Mouse (Mus musculus) 3134 (cell line): Measurements from ENCODE around the gene Maz.

ENCODE experiments used
- DNase-seq: peaks from one replicate; pipeline ENCODE4 v3.0.0-alpha.2; 2011; ENCODE audit warnings: low spot score; ENCODE audit not compliant: insufficient read length; ENCODE audit errors: extremely low read depth

The Maz gene

DNA sequence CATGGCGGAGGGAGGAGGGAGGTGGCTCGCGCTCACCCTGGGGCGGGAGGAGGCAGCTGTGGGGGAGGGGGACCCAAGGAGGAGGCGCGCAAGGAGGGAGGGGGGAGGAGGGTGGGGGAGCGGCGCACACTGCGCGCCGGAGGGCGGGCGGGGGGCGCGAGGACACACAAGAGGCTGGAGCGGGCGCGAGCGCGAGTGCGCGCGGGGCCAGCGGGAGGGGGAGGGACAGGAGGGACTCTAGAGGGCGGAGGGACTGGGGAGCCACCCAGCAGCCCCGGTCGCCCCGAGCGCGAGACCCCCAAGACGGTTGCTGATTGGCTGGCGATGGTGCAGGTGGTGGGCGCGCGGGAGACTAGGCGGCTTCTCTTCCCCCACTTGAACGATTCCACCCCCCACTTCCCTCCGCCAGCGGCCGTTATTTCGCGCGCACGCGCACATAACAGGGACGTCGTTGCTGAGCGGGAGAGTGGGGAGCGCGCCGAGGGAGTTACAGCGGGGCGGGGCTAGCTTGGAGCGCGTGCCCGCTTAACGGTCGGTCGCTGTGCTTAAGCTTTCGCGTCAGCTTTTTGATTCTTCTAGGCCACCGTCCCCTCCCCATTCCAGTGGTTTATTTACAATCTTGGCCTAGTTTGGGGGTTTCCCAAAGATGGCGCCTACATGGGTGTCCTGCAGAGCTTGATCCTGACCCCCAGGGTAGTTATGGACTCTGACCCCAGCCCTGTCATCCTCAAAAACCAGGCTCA, at the start of gene Maz:
Maz (minus strand) TSS at position 54 of the 743 bp plus-strand sequence.
- DNase-seq = peak; percentile 99

DNA sequence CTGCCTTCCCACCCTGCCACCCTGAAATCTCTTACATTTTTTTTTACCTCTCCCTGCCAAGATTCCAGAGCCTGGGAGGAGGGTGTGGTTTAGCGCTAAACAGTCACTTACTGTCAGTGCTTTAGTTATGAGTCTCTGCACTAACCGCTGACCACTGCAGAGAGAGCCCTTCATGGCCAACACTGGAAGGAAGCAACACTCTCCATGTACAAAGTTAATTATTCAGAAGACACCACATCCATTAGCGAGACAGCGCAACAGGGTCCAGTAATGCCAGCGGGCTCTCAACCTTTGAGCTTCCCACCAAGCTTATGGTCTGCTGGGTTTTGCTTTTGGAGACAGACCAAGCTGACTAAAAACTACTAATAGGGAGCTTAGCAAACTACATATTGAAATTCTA, 49.4 kb upstream of the Maz start:
- peak; percentile 49 for DNase-seq

DNA sequence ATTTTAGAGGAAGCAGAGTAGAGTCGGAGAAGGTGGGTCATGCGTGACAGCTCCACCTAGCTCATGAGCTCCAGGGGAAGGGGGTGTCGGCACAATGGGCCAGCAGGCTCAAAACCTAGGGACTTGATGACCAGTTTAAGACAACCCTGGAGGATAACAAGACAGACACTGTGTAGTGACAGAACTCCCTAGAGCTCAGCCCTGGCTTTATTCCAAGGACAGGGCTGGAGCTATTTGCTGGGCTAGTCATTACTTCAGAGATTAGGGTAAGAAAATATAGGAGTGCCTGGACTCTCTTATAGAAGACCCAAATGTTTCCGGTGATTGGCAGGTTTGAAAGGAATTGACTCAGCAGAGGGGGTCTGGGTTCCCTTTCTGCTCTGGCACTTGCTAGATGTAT, 46.4 kb upstream of the Maz start:
- DNase-seq = no peak

DNA sequence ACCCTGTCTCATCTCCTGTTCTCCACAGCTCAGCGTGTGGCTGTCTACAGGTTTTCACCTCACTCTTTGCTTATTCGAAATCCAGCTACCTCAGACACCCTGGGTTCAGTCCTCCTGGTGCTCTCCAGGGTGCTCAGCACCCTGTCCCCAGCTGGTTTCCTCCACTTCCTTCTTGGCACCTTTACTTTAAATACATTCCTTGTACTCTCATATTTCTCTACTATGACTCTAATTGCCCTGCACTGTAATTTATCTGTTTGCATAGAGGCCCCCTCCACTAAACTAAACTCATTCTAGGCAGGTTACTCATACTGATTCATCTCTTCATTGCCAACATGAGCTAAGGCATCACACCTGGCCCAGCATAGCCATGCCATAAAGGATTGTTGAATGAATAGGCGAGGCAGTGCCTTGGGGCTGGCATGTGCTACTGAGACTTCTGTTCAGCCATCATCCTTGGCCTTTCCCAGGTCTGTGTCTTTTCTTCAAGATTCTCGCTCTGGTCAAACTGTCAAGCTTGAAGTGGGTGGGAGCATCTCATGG, 44.1 kb upstream of the Maz start:
- DNase-seq = no peak

DNA sequence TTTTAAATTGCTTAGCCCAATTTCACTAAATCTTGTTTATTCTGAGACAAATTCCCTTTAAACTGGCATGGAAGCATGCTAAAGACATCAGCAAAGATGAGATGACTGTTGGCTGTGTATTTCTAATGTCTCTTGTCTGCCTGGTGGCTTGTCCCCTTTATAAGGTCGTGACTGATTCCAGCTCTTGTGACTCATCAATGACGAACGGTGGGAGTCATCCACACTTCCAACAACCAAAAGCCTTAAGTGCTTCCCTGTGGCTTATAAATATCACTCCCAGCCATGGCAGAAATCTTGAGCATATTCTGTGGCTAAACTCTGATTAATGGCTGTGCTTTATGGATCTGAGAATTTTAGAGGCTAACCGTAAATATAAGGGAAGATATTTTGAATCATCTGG, 39.5 kb upstream of the Maz start:
- peak; percentile 34 for DNase-seq

DNA sequence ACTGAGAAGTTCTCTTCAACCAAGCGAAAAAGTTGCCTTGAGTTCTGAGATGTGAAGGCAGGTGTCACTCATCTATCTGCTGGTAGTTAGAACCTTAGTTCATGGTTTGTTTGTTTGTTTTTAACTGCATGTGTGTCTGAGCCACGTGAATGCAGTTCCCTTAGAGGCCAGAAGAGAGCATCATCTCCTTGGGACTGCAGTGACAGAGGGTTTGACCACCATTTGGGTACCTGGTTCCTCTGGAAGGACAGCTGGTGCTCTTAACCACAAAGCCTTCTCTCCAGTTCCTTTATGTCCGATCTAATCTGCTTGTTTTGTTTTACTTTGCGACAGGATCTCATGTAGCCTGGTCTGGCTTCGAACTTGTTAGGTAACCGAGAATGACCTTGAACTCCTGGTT, 38.7 kb upstream of the Maz start:
- DNase-seq = no peak

DNA sequence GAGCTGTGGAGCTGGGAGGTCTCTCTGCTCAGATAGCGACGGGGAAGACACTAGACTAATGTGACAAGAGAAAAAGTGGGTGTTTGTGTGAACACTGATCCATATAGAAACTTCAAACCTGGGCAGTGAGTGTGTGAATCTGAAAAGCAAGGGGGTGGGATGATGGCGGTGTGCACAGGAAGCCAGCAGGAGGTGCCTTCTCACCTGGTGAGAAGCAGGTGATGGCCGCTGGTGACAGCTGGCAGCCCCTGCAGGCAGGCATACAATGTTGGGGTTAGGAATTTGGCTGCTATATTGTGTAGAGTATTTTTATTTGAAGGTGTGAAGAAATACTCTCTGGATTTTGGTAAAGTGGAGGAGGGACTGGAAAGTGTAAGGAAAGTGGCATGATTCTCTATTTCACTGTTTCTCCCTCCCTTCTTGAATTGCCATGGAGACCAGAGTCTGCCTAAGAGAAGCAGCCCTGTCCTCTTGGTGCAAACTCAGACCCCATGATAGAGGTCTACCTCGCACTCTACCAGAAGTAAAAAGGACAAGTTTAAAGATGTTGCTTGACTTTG, 28.3 kb upstream of the Maz start:
- DNase-seq = no peak

DNA sequence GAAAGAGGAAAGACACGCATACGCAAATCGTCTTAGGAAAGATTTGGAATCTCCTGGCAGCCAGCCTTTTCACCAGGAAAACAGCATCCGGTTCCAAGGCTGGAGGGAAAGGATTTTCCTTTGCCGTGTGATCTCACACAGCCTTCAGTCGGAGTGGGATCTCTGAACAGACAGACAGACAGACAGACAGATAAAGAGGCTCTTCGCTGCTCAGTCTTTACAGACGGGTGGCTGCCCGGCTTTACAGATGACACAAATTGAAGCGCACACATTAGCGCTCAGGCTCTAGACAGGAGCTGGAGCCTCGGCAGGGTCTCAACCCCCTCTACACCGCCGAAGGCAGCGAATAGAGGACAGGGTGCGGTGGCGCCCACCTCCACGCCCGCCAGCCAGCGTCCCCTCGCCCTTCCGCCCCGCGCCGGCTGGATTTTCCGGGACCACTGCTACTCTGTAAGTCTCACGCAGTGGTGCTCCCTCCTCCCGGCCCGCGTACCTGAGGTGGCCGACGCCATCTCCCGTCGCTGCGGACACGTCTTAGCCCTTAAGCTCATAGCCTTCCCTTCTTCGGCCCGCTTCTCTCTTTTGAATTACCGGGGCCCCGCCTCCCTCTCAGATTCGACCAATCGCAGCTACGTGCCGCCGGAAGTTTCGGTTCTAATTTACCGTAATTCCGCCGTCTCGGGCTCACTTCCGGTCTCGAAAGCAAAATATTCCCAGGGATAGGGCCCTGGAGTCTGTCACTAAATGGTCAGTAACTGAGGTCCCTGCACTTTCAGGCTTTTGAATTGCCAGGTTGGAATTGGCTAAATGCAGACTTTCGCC, 15.2 kb upstream of the Maz start, which contains the start of gene Kif22:
Kif22 (minus strand) TSS at position 621 of the 822 bp plus-strand sequence.
- DNase-seq = peak; percentile 79

DNA sequence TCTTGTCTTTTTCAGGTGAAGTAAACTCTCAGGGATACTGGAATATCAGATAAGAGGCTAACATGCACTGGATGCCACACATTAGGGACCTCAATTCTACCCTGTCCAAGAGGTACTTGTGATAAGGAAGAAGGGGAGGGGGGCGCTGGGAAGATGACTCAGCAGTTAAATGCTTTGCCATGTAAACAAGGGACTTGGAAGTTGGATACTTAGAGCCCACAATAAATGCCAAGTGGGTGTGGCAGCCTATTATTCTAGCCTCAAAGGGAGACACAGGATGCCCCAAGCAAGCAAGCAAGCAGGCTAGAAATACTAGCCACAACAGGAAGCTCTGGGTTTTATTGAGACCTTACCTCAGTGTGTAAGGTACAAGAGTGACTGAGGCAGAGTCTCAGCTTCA, 4.4 kb upstream of the Maz start:
- no peak for DNase-seq

DNA sequence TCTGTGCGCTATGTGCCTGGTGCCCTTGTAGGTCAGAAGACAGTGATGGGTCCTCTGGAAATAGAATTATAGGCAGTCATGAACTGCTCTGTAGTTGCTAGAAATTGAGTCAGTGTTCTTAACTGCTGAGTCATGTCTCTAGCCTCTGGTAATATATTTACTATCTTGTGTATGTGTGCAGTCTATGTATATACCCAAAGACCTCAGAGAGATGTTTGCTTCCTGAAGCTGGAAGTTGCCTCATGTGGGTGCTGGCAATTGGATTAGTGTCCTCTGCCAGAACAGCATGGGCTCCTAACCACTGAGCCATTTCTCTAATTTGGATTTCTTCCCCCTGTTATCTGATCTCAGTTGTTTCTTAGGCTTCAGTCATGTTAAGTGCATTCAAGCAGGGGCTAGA, 3.3 kb upstream of the Maz start:
- no peak for DNase-seq

DNA sequence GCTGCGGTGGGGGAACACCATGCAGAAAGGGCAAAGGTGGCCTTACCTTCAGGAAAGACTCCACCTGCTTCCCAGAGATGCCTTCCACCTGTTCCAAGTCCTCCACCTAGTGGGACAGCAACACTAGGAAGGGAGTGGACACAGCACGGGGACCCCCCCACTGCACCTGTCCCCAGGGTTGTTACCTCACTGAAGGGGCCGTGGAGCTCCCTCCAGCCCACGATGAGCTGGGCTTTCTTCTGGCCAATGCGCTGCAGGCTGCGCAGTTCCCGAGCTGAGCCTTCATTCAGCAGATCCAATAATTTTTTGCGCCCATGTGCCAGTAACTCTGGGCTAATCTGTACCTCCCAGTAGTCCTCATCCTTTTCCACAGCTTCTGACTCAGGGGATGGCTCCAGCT, 1.0 kb upstream of the Maz start:
- no peak for DNase-seq

DNA sequence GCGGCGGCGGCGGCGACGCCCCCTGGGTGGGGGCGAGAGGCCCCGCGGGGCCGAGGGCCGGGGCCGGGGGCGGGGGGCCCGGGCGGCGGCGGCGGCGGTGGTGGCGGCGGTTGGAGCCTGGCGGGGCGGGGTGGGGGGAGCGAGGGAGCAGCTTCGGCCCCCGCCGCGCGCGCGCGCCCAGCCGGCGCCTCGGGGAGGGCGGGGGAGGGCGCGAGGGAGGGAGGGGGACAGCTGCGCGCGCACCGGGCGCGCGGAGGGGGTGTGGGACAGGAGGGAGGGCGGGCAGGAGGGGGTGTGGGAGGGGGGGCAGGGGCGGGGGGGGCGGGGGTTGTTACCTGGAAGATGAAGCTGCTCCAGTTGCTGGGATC, 237 bp downstream of the Maz start:
- DNase-seq = no peak

DNA sequence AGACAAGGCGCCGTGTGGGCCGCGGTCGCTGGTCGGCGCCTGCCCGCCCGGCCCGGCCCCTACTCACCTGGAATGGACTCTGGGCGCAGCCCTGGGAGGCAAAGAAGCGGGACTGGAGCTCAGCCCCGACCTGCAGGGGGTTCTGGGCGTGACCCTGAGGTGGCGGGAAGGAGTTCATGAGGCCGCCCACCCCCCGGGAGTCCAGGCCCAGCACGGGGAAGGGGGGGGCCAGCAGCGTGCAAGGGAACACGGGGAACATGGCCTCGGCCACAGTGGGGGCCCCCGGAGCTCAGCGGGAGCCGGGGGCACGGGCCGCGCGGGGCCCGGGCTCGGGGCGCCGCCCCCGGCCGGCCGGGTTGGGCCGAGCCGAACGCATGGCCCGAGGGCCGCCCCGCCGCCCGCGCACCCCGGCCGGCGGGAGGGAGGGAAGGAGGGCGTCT, 656 bp downstream of the Maz start:
- DNase-seq = peak; percentile 65

DNA sequence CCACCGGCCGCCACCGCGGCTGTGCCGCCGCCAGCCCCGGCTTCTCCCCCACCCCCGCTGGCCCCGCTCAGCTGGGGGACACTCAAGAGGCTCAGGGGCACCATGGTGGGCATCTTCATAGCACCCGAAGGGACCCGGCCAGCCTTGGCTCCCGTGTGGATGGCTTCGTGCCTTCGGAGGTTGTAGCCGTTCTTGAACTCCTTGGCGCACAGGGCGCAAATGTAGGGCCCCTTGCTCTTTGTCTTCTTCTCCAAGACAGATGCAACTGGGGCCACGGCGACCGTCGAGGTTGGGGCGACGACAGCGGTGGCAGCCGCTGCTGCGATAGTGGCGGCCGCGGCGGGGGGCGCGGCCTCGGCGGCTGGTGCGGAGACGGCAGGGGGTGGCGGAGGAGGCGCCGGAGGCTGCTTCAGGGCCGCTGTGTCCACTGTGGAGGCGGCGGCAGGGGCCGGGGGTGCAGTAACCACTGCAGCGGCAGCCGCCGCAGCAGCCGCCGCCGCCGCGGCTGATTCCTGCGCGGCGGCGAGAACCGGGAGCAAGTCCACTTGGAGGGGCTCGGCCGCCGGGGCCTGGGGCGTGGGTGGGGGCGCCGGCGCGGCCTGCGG, 1.2 kb downstream of the Maz start:
- no peak for DNase-seq

DNA sequence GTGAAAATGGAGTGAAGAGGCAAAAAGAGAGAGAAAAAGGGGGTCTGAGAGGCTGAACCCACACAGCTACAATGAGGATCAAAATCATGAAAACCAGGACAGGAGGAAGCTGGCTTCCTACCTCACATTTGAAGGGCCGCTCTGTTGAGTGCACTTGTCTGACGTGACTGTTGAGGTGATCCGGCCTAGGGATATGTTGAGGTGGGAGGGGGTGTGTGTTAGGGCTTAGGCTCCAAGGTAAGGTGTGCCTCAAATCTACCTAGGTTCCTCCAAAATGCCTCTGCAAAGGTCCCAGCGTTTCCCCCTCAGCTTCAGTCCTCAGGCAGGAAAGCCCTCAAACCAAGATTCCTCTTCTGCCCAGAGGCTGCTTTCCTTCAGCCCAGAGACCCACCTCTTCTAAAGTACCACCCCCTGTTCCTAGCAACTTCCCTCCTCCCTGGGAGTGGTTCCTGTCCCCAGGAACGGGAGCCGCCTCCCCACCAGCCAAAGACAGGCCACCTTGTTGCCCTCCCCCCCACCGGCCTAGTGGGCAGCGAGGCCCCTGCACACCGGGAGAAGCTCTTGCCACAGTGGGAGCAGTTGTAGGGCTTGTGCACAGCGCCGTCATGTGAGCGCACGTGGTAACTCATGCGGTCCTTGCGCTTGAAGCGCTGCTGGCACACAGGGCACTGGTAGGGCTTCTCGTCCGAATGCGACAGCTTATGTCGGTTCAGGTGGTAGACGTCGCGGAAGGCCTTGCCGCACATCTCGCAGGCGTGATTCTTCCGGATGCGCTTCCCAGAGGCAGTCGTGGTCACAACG, 1.9 kb downstream of the Maz start:
- DNase-seq = peak; percentile 81

DNA sequence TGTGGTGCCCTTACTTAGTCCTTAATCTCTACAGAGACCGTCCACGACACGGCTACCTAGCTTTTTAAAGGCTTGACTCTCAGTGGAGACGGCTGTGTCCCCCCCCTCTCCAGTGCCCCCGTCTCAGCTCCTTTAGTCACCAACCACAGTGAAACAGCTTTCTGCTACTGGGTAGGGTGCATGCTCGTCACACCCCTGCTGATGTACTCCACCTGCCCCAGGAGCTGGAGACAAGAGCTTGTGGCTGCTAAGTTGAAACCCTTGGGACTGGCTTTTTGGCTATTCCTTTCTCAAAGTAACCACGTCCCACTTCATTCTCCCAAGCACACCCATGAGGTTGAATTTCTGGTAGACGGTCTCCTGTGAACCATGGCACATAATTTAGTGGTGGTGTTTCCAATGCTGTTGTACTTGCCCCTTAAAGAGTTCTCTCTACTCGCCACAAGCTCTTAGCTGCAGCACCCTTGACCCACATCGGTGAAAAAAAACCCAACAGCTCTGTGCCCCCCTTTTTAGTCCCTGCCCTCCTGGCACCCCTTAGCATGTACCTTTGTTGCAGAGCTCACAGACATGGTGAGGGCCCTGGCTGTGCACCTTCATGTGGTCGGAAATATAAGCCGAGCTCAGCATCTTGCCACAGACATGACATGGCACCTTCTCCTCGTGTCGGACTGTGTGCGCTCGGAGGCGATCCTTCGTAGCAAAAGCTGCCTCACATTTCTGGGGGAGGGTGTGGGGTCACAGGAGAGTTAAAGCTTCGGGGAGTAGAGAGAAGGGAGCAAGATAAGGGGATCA, 2.7 kb downstream of the Maz start:
- no peak for DNase-seq

DNA sequence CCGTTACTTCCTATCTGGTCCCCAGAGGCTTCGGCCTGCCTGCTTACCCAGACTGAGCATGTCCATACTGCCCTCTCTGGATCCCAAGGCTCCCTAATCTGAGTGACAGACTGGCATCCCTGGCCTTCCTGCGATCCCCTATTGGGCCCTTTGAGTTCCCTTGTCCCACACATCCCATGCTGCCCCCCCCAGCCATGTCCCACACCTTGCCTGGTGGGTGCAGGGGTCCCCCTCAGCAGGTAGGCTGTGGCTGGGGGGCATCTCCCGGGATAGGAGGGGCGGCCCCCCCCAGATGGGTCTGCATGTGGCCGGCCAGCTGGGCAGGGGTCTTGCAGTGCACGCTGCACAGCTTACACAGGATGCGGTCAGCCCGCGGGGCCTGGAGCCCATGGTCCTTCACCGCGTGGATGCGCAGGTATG, 3.6 kb downstream of the Maz start:
- no peak for DNase-seq

DNA sequence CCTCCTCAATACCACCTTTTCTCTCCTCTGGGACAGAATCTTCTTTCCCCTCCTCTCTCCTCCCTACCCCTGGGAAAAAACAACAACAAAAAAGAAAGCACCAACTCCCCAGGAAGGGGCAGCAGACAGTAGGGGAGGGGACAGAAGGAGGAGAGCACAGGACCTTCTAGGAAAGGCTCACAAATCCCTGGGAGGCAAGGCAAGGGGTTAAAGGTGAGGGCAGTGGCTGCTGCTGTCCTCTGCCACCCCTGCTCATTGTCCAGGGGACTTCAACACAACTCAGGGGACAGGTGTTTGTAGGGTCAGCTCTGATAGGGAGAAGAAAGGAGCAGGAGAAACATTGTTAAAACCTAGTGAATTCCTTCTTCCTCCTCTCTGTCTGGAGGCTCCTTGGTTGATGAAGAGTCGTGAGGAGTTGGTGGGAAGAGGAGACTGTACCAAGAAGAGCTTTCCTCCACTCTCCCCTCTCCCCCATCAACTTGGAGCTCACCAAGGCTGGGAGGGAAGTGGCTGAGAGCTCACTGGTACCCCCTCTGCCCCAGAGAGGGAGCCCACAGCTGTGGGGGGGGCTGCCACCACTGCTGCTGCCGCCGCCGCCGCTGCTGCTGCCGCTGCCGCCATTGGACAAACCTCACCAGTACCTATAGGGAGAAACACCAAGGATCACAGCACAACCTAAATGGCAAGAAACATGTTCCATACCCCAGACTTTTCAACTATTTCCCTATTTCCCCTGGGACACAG, 4.1 kb downstream of the Maz start:
- no peak for DNase-seq
